Mouse (Mus musculus) lung, postnatal 0 days (tissue): ENCODE measurements at regions not wholly inside any gene's neighbourhood (a gene's known extent, or its start where the extent isn't known, plus 50 kb on each side); places are given as distances from the start of the nearest gene placed in this dataset.

Experiments used
- CTCF ChIP-seq: IDR thresholded peaks from 2 replicates; pipeline ENCODE4 v1.5.1; 2016; ENCODE audit warnings: antibody characterized with exemption, mild to moderate bottlenecking
- EP300 ChIP-seq: IDR thresholded peaks from 2 replicates; pipeline ENCODE4 v1.6.1; 2016; ENCODE audit warnings: antibody characterized with exemption, mild to moderate bottlenecking, control low read depth

- TF ChIP-seq EP300 (no peak), CTCF (no peak)
Measured at GRCm38 (mm10) chr3:40286959-40287710, 244.0 kb upstream of the Intu start.
